Mouse (Mus musculus) gastrocnemius, adult 8-10 months (tissue): ENCODE measurements around the gene Tbl3. TPM values are rescaled to one million over a fixed set of nuclear protein-coding genes. Genes with fewer than 3 reads are reported as not detected.

Source experiments
- DNase-seq, 2 experiments: peaks; one replicate each; pipeline ENCODE4 v3.0.0; 2022; ENCODE audit warnings: low spot score in 2 of 2
- total RNA-seq, 4 experiments: library from RNA; stranded (reverse); gene quantifications; 2 replicates each; pipeline ENCODE4 v1.2.4; 2022

The Tbl3 gene
- total RNA-seq, 4 experiments from 2014 or later, result 15.9 to 18.6 (median 17.1) TPM

GRCm38 (mm10) chr17:24654969-24655368, 52.5 kb downstream of the Tbl3 start:
- DNase-seq, result no peak

GRCm38 (mm10) chr17:24653967-24654710, 53.3 kb downstream of the Tbl3 start:
- peak in 1 of 2 experiments; percentile 44 for DNase-seq

GRCm38 (mm10) chr17:24651835-24652234, 55.6 kb downstream of the Tbl3 start:
- DNase-seq, result no peak

GRCm38 (mm10) chr17:24650766-24651165, 56.7 kb downstream of the Tbl3 start:
- DNase-seq, result no peak

- DNase-seq, result no peak
Measured at GRCm38 (mm10) chr17:24650070-24650616, 57.3 kb downstream of the Tbl3 start, which contains the start of gene Slc9a3r2. Gene Slc9a3r2, minus strand, starts transcription at chr17:24650327.

GRCm38 (mm10) chr17:24649581-24650069, 57.8 kb downstream of the Tbl3 start:
- no peak for DNase-seq

- DNase-seq, result no peak
Measured at GRCm38 (mm10) chr17:24648731-24649377, 58.6 kb downstream of the Tbl3 start.

Other genes with a start within 250 kb of the Tbl3 start
- gene E4f1, start 237.3 kb downstream of the Tbl3 start, total RNA-seq, result 10 to 100 TPM; 13.6 to 14.6 (median 14.2) TPM
- 10 to 100 TPM; 55.1 to 60.3 (median 60.2) TPM for gene Pgp, start 237.3 kb downstream of the Tbl3 start, total RNA-seq
- gene Bricd5, start 233.8 kb downstream of the Tbl3 start, total RNA-seq, result not detected
- 10 to 100 TPM in 2 of 4 experiments, 1 to 10 TPM in 2; 8.2 to 11.3 (median 9.6) TPM for gene Mlst8, start 228.6 kb downstream of the Tbl3 start, total RNA-seq
- under 1 TPM in 2 of 4 experiments, not detected in 2; 0.05 to 0.21 TPM for gene Caskin1, start 219.1 kb downstream of the Tbl3 start, total RNA-seq
- 10 to 100 TPM; 25.0 to 28.2 (median 26.2) TPM for gene Traf7, start 179.7 kb downstream of the Tbl3 start, total RNA-seq
- gene Rab26, start 173.4 kb downstream of the Tbl3 start, total RNA-seq, result under 1 TPM in 1 of 4 experiments, not detected in 3; 0.27 TPM
- gene Pkd1, start 157.8 kb downstream of the Tbl3 start, total RNA-seq, result 10 to 100 TPM; 14.6 to 20.4 (median 19.0) TPM
- 10 to 100 TPM; 75.8 to 86.4 (median 82.7) TPM for gene Tsc2, start 75.0 kb downstream of the Tbl3 start, total RNA-seq
- gene Nthl1, start 75.0 kb downstream of the Tbl3 start, total RNA-seq, result 1 to 10 TPM; 1.8 to 3.4 (median 2.2) TPM
- 10 to 100 TPM; 17.8 to 38.4 (median 20.8) TPM for gene Slc9a3r2, start 57.3 kb downstream of the Tbl3 start, total RNA-seq
- not detected for gene Npw, start 49.2 kb downstream of the Tbl3 start, total RNA-seq
- gene Zfp598, start 38.0 kb downstream of the Tbl3 start, total RNA-seq, result 10 to 100 TPM; 22.4 to 27.6 (median 27.0) TPM
- gene Syngr3, start 17.7 kb downstream of the Tbl3 start, total RNA-seq, result under 1 TPM in 1 of 4 experiments, not detected in 3; 0.17 TPM
- 10 to 100 TPM; 38.2 to 54.4 (median 44.7) TPM for gene Gfer, start 11.5 kb downstream of the Tbl3 start, total RNA-seq
- gene Noxo1, start 11.4 kb downstream of the Tbl3 start, total RNA-seq, result under 1 TPM; 0.22 to 0.70 (median 0.42) TPM
- not detected for gene Rnf151, start 10.4 kb upstream of the Tbl3 start, total RNA-seq
- gene Rps2, start 10.5 kb upstream of the Tbl3 start, total RNA-seq, result 100 to 1,000 TPM; 558 to 703 (median 654) TPM
- 100 to 1,000 TPM; 409 to 503 (median 459) TPM for gene Ndufb10, start 16.8 kb upstream of the Tbl3 start, total RNA-seq
- gene Rpl3l, start 20.2 kb upstream of the Tbl3 start, total RNA-seq, result 100 to 1,000 TPM; 757 to 827 (median 779) TPM
- gene Msrb1, start 29.0 kb upstream of the Tbl3 start, total RNA-seq, result 100 to 1,000 TPM; 144 to 160 (median 145) TPM
- gene Hs3st6, start 45.3 kb upstream of the Tbl3 start, total RNA-seq, result not detected
- not detected for gene Meiob, start 96.6 kb upstream of the Tbl3 start, total RNA-seq
- gene Hagh, start 132.5 kb upstream of the Tbl3 start, total RNA-seq, result 10 to 100 TPM; 64.2 to 71.5 (median 68.6) TPM
- 10 to 100 TPM; 41.7 to 53.2 (median 46.3) TPM for gene Fahd1, start 142.7 kb upstream of the Tbl3 start, total RNA-seq
- 1 to 10 TPM; 2.9 to 3.8 (median 3.3) TPM for gene Igfals, start 158.3 kb upstream of the Tbl3 start, total RNA-seq
- 10 to 100 TPM; 10.5 to 13.7 (median 11.9) TPM for gene Nubp2, start 178.7 kb upstream of the Tbl3 start, total RNA-seq
- gene Spsb3, start 179.0 kb upstream of the Tbl3 start, total RNA-seq, result 10 to 100 TPM; 31.0 to 38.6 (median 35.4) TPM
- 1 to 10 TPM; 6.6 to 8.7 (median 7.9) TPM for gene Eme2, start 187.4 kb upstream of the Tbl3 start, total RNA-seq
- 10 to 100 TPM; 70.5 to 82.3 (median 75.4) TPM for gene Mrps34, start 187.5 kb upstream of the Tbl3 start, total RNA-seq
- gene Nme3, start 188.8 kb upstream of the Tbl3 start, total RNA-seq, result 10 to 100 TPM; 11.4 to 12.6 (median 12.0) TPM
- gene Mapk8ip3, start 229.3 kb upstream of the Tbl3 start, total RNA-seq, result 10 to 100 TPM; 12.1 to 15.4 (median 13.7) TPM